Mouse (Mus musculus) heart, adult 9 months (tissue): ENCODE data around the gene Bcas2.
"Not testable (repeated sequence)": the region's sequence is repeated elsewhere in the genome, so short reads cannot be mapped to it uniquely, and the experiment has no call there.

Experiments
- DNase-seq, 2 experiments: peaks; one replicate each; pipeline ENCODE4 v3.0.0; 2022; ENCODE audit warnings: low spot score in 2 of 2

Bcas2 gene

GRCm38 (mm10) chr3:103214593-103215285 lies 43.3 kb downstream of the Bcas2 start:
- no peak for DNase-seq

GRCm38 (mm10) chr3:103215399-103215798 lies 43.9 kb downstream of the Bcas2 start:
- not testable (repeated sequence) for DNase-seq

DNA sequence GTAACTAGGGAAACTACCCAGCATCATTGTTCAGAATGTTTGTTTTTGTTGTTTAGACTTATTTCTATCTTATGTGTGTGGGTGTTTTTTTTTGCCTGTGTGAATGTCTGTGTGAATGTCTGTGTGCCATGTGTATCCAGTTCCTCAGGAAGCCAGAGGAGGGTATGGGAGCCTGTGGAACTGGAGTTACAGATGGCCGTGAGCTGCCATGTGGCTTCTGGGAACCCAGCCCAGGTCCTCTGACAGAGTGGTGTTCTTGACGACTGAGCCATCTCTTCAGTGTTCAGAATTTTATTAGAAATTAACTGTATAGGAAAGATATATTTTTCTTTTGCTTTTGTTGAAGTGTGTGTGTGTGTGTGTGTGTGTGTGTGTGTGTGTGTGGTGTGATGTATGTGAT lies 50.0 kb downstream of the Bcas2 start:
- no peak for DNase-seq

GRCm38 (mm10) chr3:103223752-103224151 lies 52.3 kb downstream of the Bcas2 start:
- no peak for DNase-seq

GRCm38 (mm10) chr3:103224231-103224765 lies 52.8 kb downstream of the Bcas2 start:
- no peak for DNase-seq

DNA sequence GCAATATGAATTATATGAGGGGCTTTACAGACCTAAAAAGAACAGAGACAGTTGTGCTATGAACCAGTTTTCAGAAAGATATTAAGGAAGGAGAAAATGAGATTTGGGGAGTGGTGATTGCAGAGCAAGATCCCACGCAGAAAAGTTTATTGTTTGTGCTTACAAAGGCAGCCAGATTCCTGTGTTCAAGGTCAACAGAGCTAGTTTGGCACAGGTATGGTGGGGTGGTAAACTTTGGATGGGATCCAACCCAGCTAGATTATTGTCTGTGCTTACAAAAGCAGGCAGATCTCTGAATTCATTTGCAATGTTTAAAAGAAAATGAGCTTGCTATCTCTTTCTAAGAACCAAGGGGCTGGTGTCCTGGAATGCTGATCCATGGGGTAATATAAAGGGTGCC lies 56.3 kb downstream of the Bcas2 start:
- DNase-seq = no peak
